Mouse (Mus musculus): ENCODE results near the gene Tgfb2.

DNA sequence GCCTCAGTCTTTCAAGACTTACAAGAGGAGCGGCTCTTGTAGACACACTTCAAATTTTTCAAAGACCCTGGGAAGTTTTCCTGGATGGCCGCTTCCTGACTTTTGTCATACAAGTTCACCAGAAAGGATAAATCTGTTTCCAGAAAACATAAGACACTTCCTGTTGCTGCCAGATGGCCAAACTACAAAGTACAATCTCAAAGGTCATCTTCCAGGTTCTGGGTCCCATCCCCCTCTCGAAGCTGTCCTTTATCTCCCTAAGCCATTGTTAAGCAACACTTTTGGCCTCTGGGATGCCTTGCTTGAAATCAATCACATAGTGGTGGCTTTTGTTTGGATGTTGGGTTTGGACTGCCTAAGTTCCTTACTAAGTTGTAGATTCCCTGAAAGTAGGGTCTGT is 21.7 kb downstream of the Tgfb2 start:
- TF ChIP-seq CTCF (IDR thresholded peaks at IDR 0.05; ENCODE audit: borderline replicate concordance, extremely low read depth, insufficient read depth, insufficient read length) (no peak), POLR2A (IDR thresholded peaks at IDR 0.05; ENCODE audit: borderline replicate concordance, extremely low read depth, insufficient read depth, insufficient read length, poor library complexity, severe bottlenecking) (no peak)
